Mouse (Mus musculus) thymus, adult 18-20 months (tissue): ENCODE data around the gene Spns3.

ENCODE experiments used
- DNase-seq, 2 experiments: peaks; one replicate each; pipeline ENCODE4 v3.0.0; 2022; ENCODE audit warnings: mixed read lengths in 2 of 2

Spns3 gene

DNA sequence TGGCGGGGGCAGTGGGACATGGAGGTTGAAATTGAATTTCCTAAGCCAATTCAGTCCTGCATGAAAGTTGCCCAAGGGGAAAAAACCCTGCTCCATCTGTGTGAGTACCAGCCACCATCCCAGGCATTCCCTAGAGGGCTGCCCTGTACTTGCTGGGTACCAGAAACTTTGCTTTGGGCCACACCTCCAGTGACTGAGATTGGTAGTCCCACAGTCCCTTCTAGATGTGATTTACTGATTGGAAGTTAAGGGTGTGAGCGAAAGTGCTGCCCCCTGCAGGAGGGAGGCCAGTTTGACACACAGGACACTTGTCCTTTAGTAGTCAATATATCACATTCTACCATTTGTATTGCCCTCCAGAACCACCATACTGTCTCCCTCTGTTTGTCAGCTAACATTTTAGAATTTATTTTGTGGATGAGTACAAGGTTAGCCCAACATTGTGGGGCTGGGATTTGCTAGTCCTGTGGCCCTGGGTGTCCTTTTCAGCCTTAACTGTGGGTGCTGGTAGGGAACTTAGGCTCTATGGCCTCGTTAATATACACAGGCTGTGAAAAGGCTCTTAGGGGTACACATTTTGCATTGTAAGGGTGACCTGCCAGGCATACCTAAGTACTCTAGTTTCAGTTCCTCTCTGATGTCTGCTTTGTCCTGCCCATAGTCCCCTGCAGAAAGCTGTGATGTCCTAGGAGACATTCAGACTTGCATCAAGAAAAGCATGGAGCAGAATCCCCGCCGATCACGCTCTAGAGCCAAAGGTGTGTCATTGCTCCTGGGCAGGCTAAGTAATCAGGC is 103.8 kb downstream of the Spns3 start:
- DNase-seq: no peak
